Mouse (Mus musculus) ES-CJ7 (cell line): ENCODE results near the gene Aqp12.
"Not testable (repeated sequence)": the region's sequence is repeated elsewhere in the genome, so short reads cannot be mapped to it uniquely, and the experiment has no call there.

Experiments
- DNase-seq: peaks from one replicate; pipeline ENCODE4 v3.0.0; 2011; ENCODE audit warnings: low read depth, low spot score

The Aqp12 gene

GRCm38 (mm10) chr1:93006061-93006460, at the start of gene Aqp12:
TSS of gene Aqp12 (plus strand) at chr1:93006334.
- no peak for DNase-seq

GRCm38 (mm10) chr1:92956571-92957335, 49.4 kb upstream of the Aqp12 start:
- DNase-seq, result not testable (repeated sequence)

- DNase-seq, result no peak
Measured at GRCm38 (mm10) chr1:92958999-92959398, 47.1 kb upstream of the Aqp12 start.

GRCm38 (mm10) chr1:92970791-92971190, 35.3 kb upstream of the Aqp12 start:
- not testable (repeated sequence) for DNase-seq

- DNase-seq, result no peak
Measured at GRCm38 (mm10) chr1:92971879-92972795, 34.0 kb upstream of the Aqp12 start.

- DNase-seq, result no peak
Measured at GRCm38 (mm10) chr1:92972854-92973253, 33.3 kb upstream of the Aqp12 start.

GRCm38 (mm10) chr1:92976141-92976566, 30.0 kb upstream of the Aqp12 start:
- no peak for DNase-seq

GRCm38 (mm10) chr1:92978645-92979044, 27.5 kb upstream of the Aqp12 start:
- DNase-seq, result peak; percentile 76

- DNase-seq, result peak; percentile 17
Measured at GRCm38 (mm10) chr1:92979073-92979602, 27.0 kb upstream of the Aqp12 start.

- no peak for DNase-seq
Measured at GRCm38 (mm10) chr1:92981056-92981845, 24.9 kb upstream of the Aqp12 start.

- DNase-seq, result no peak
Measured at GRCm38 (mm10) chr1:92982931-92983605, 23.1 kb upstream of the Aqp12 start.

GRCm38 (mm10) chr1:92984999-92985398, 21.1 kb upstream of the Aqp12 start:
- no peak for DNase-seq

GRCm38 (mm10) chr1:92988894-92989293, 17.2 kb upstream of the Aqp12 start:
- no peak for DNase-seq

- DNase-seq, result no peak
Measured at GRCm38 (mm10) chr1:92989891-92990290, 16.2 kb upstream of the Aqp12 start.

- DNase-seq, result no peak
Measured at GRCm38 (mm10) chr1:92992214-92992855, 13.8 kb upstream of the Aqp12 start.

GRCm38 (mm10) chr1:92992880-92993279, 13.3 kb upstream of the Aqp12 start:
- no peak for DNase-seq

GRCm38 (mm10) chr1:93009196-93009595, 3.1 kb downstream of the Aqp12 start:
- no peak for DNase-seq

GRCm38 (mm10) chr1:93010731-93011130, 4.6 kb downstream of the Aqp12 start:
- DNase-seq, result peak; percentile 42

- DNase-seq, result no peak
Measured at GRCm38 (mm10) chr1:93012103-93012585, 6.0 kb downstream of the Aqp12 start.

- no peak for DNase-seq
Measured at GRCm38 (mm10) chr1:93013367-93013766, 7.2 kb downstream of the Aqp12 start.
